Mouse (Mus musculus) G1E (cell line): ENCODE results near the gene Chst15. TPM values are rescaled to one million over a fixed set of nuclear protein-coding genes. Genes with fewer than 3 reads are reported as not detected.

Experiments
- ATAC-seq: 2 replicates; pipeline ENCODE4 v1.8.0; 2016; ENCODE audit warnings: mild to moderate bottlenecking; ENCODE audit not compliant: insufficient number of reproducible peaks, poor library complexity, low FRiP score, severe bottlenecking; ENCODE audit errors: extremely low read depth
- DNase-seq: peaks from one replicate; pipeline ENCODE4 v3.0.0; 2012; ENCODE audit warnings: low spot score
- H3K27me3 ChIP-seq: 2 replicates; pipeline ENCODE4 v1.6.1; 2012; ENCODE audit warnings: mild to moderate bottlenecking, low read length, inconsistent platforms; ENCODE audit not compliant: insufficient read depth
- H3K36me3 ChIP-seq: replicated peaks from 2 replicates; pipeline ENCODE3; 2012; ENCODE audit warnings: mild to moderate bottlenecking, inconsistent platforms
- H3K4me1 ChIP-seq: 2 replicates; pipeline ENCODE4 v1.6.1; 2012; ENCODE audit warnings: low read depth, low read length, inconsistent platforms, mixed read lengths; ENCODE audit not compliant: insufficient read depth
- H3K4me3 ChIP-seq: 2 replicates; pipeline ENCODE4 v1.5.1; 2012; ENCODE audit warnings: low read depth, mild to moderate bottlenecking, inconsistent platforms, low read length, moderate library complexity, mixed read lengths
- H3K9me3 ChIP-seq: replicated peaks from 2 replicates; pipeline ENCODE4 v1.6.1; 2012; ENCODE audit warnings: inconsistent platforms
- CTCF ChIP-seq: IDR thresholded peaks from 2 replicates; pipeline ENCODE4 v1.5.1; 2012; ENCODE audit warnings: low read depth, low read length, inconsistent platforms, mixed read lengths
- GATA1 ChIP-seq: IDR thresholded peaks from 2 replicates; pipeline ENCODE4 v1.6.1; 2012; ENCODE audit warnings: borderline replicate concordance, low read length, inconsistent platforms, mixed read lengths
- GATA2 ChIP-seq: IDR thresholded peaks from 2 replicates; pipeline ENCODE4 v1.6.1; 2012; ENCODE audit warnings: low read depth, low read length, inconsistent platforms, borderline replicate concordance
- POLR2AphosphoS5 ChIP-seq: IDR thresholded peaks from 2 replicates; pipeline ENCODE4 v1.6.1; 2012; ENCODE audit warnings: low read depth, low read length, inconsistent platforms; ENCODE audit not compliant: insufficient replicate concordance
- TAL1 ChIP-seq: conservative IDR thresholded peaks from 2 replicates; pipeline ENCODE4 v1.6.1; 2012; ENCODE audit warnings: low read depth, low read length, inconsistent platforms, mixed read lengths
- polyA plus RNA-seq: library from polyadenylated mRNA; stranded (reverse); fragments of >175 nt; gene quantifications from 2 replicates; pipeline ENCODE4 v1.2.3, GENCODE M21; 2012
- total RNA-seq, 2 experiments: library from RNA; stranded (forward) in 1 of 2; stranded (reverse) in 1 of 2; fragments of 200-1000 nt in 1 of 2; fragments of >200 nt in 1 of 2; fragmentation: Nextera tagmentation in 1 of 2; gene quantifications; 2 replicates each; pipeline ENCODE4 v1.2.3; 2014 to 2017

The Chst15 gene
- total and polyA plus RNA-seq, 3 experiments: 0.05 TPM; not detected in 2

DNA sequence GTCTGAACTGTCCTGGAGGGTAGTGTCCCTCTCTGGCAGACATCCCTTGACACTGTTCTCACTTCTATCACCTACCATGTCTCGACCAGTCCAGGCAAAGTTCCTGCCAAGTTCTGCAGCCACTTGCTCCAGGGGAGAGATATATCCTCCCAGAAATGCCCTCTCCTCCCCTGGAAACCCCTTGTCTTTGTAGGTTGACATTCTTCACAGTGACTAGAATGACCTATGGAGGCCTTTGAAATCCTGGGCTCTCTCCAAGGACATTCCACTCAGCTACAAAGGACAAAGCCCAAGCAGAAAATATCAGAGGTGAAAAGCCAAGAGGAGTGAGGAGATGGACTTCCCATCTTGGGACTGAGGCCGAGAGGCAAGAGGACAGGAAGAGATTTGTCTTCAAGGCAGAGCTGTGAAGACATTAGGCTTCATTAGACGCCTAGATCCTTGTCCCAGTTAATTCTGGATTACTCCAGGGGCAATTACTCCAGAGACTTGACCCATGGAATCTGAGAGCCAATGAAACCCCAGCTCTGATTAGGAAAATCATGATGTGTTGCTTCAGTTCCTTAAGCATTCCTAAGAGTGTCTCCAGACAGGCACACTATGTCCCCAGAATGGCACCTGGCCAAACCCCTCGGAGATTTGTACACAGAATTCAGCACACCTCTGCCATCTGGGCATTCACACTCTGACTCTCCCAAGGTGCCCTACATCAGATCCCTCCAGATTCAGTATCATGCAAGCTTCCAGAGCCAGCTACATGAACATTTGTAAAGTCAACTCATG lies 20.2 kb downstream of the Chst15 start:
- no peaks in the 10 kb centered on the region for H3K36me3 ChIP-seq
- H3K9me3 ChIP-seq: peaks cover 74% of the 10 kb centered on the region
- no peak overlapping the region for H3K4me3 ChIP-seq
- ATAC-seq (no peak), DNase-seq (no peak)
- H3K4me1 ChIP-seq: no peaks in the 10 kb centered on the region
- TF ChIP-seq CTCF (no peak), GATA1 (no peak), GATA2 (no peak), TAL1 (no peak), POLR2AphosphoS5 (no peak)
- H3K27me3 ChIP-seq: no peaks in the 10 kb centered on the region

DNA sequence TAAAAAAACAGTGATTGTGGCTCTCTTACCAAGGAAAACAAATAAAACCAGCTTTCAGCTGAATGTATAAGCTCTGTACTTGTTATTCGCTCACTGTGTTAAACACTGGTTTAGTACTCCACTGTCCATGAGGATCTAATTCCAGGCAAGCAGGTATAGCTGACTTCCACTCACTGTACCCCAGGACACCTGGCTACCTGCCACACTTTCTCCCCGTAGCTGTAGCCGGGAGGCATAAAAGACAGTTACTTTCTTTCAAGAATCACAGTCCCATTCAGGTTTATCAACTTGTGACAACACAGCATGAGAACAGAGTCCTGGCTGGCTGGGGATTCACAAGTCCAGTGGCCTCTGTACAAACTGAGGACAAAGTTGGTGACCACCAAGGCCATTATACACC lies 20.9 kb downstream of the Chst15 start:
- Histone ChIP-seq H3K9me3 (peaks cover 73% of the 10 kb centered on the region), H3K4me3 (no peak overlapping the region), H3K4me1 (no peaks in the 10 kb centered on the region), H3K27me3 (no peaks in the 10 kb centered on the region), H3K36me3 (no peaks in the 10 kb centered on the region)
- DNase-seq (no peak), ATAC-seq (no peak)
- no peak for TF ChIP-seq GATA1
- no peak for TF ChIP-seq TAL1
- TF ChIP-seq POLR2AphosphoS5: no peak
- no peak for TF ChIP-seq GATA2
- no peak for TF ChIP-seq CTCF

- no peak overlapping the region for H3K4me3 ChIP-seq
- no peaks in the 10 kb centered on the region for H3K4me1 ChIP-seq
- DNase-seq: no peak
- no peak for TF ChIP-seq TAL1
- TF ChIP-seq CTCF: no peak
- no peak for TF ChIP-seq POLR2AphosphoS5
- TF ChIP-seq GATA1: no peak
- no peak for TF ChIP-seq GATA2
- ATAC-seq: no peak
- H3K9me3 ChIP-seq: peaks cover 72% of the 10 kb centered on the region
- H3K36me3 ChIP-seq: no peaks in the 10 kb centered on the region
- H3K27me3 ChIP-seq: no peaks in the 10 kb centered on the region
Observed at GRCm38 (mm10) chr7:132287340-132287664, 29.7 kb downstream of the Chst15 start.

DNA sequence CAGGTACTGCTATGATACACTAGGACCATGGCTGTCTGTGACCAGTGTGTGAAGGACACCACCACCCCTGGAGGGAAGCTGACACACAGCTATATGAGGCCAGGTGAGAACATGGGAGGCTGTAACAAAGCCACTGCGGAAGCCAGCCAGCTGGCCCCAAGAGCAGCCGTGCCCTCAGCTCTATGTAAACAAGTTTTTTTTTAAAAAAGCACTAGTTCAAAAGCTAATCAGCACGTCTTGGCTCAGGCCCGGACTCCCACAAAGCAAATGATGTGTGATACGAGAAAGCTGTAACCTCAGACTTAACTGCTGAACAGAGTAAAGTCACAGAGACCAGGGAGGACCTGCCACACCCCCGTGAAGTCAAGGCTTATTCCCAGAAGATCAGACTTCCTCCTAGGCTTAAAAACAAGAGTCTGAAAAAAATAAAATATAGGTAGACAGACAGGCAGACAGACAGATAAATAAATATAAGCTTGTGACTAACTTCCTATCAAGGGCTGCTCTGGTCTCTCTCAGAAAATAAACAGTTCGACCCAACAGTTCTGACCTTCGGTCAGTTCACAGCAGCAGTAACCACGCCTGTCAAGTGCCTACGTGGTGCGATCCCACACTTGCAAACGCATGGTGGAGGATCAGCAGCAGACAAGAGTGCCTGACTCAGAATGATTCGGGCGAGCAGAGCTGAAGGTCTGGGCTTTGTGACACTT lies 30.2 kb downstream of the Chst15 start:
- ATAC-seq (no peak), DNase-seq (no peak)
- peaks cover 73% of the 10 kb centered on the region for H3K9me3 ChIP-seq
- no peak overlapping the region for H3K4me3 ChIP-seq
- TF ChIP-seq CTCF (no peak), TAL1 (no peak), POLR2AphosphoS5 (no peak)
- H3K4me1 ChIP-seq: no peaks in the 10 kb centered on the region
- H3K36me3 ChIP-seq: no peaks in the 10 kb centered on the region
- H3K27me3 ChIP-seq: no peaks in the 10 kb centered on the region

DNA sequence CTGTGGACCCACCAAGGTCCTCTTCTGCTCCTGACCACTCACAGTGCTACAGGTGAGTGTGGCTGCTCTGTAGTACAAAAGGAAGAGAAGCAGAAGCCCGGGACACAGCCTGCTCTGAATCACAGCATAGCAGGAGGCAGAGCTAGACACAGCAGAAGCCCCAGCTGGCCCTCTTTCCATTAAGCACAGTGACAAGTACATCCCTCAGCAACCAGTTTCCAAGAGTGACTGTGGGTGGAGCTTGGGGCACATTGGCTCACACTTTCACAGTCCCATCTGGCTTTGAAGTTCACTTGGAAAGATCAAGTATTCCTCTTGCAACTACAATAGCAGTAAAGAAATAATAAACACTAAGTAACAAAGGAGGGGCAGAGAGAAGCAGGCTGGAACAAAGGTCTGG lies 32.2 kb downstream of the Chst15 start:
- Histone ChIP-seq H3K4me3 (no peak overlapping the region), H3K36me3 (no peaks in the 10 kb centered on the region), H3K4me1 (no peaks in the 10 kb centered on the region), H3K27me3 (no peaks in the 10 kb centered on the region), H3K9me3 (peaks cover 74% of the 10 kb centered on the region)
- no peak for TF ChIP-seq CTCF
- DNase-seq (no peak), ATAC-seq (no peak)

DNA sequence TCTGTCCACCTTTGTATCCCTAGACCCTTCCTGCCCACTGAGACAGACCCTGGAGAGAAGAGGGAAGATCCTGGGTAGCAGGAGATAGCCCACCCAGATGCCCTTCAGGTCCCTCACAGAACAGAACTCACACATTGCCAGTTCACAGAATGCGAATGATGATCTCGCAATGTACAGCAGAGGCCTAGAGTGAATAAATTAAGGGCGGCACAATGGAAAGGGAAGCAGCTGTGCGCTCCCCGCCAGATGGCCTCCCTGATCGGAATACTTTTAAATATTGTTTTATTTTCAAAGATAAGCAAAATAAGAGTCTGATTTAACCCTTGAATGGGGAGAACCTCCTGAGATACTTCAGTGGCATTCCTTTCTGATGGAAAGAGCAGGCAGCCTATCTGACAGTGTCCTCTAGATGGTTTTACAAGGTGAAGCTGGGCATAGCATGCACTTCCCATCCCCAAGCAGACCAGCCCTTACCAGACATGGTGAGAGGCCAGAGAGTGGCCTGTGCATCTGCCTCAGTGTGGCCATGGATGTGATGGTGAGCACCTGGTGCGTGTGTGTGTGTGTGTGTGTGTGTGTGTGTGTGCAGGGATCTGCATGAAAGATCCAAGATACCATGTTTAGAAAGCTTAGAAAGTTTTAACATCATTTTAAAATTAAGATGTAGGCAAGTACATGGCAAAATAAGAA lies 32.8 kb downstream of the Chst15 start:
- Histone ChIP-seq H3K4me3 (no peak overlapping the region), H3K36me3 (no peaks in the 10 kb centered on the region), H3K4me1 (no peaks in the 10 kb centered on the region), H3K9me3 (peaks cover 71% of the 10 kb centered on the region), H3K27me3 (no peaks in the 10 kb centered on the region)
- no peak for TF ChIP-seq GATA2
- no peak for TF ChIP-seq GATA1
- TF ChIP-seq TAL1: no peak
- ATAC-seq (no peak), DNase-seq (no peak)
